Mouse (Mus musculus) spleen, adult 2 months (tissue): Measurements from ENCODE around the gene Epb41l1. TPM values are rescaled to one million over a fixed set of nuclear protein-coding genes. Genes with fewer than 3 reads are reported as not detected.

Experiments
- DNase-seq, 2 experiments: peaks; one replicate each; pipeline versions ENCODE4 v3.0.0 to v3.0.0-alpha.2; 2012 to 2021; ENCODE audit warnings: low spot score in 2 of 2, low read depth in 1 of 2
- H3K27ac ChIP-seq: fragments of 200-500 bp; 2 replicates; pipeline ENCODE4 v1.5.1; 2012; ENCODE audit warnings: low read length, inconsistent platforms; ENCODE audit not compliant: insufficient read depth
- H3K27me3 ChIP-seq: fragments of 200-500 bp; 2 replicates; pipeline ENCODE4 v1.6.1; 2012; ENCODE audit warnings: mild to moderate bottlenecking, moderate library complexity, low read length, inconsistent platforms; ENCODE audit not compliant: control insufficient read depth, insufficient read depth
- H3K36me3 ChIP-seq: fragments of 200-500 bp; 2 replicates; pipeline ENCODE4 v1.6.1; 2012; ENCODE audit warnings: mild to moderate bottlenecking, low read length, inconsistent platforms; ENCODE audit not compliant: control insufficient read depth, insufficient read depth
- H3K4me1 ChIP-seq: fragments of 200-500 bp; 2 replicates; pipeline ENCODE4 v1.6.1; 2011; ENCODE audit warnings: inconsistent platforms; ENCODE audit not compliant: control insufficient read depth, insufficient read depth, insufficient read length
- H3K4me3 ChIP-seq: fragments of 200-500 bp; 2 replicates; pipeline ENCODE4 v1.5.1; 2011; ENCODE audit warnings: mild to moderate bottlenecking, inconsistent platforms; ENCODE audit not compliant: insufficient read depth, insufficient read length; ENCODE audit errors: extremely low read depth
- CTCF ChIP-seq: fragments of 200-500 bp; IDR thresholded peaks from 2 replicates; pipeline ENCODE4 v1.5.1; 2011; ENCODE audit warnings: mild to moderate bottlenecking, inconsistent platforms; ENCODE audit not compliant: insufficient read depth, insufficient read length, insufficient replicate concordance; ENCODE audit errors: extremely low read depth
- POLR2A ChIP-seq: fragments of 200-500 bp; IDR thresholded peaks from 2 replicates; pipeline ENCODE4 v1.6.1; 2011; ENCODE audit warnings: low read depth, low read length, inconsistent platforms
- WGBS: fragments of 180-500 bp; shearing (Covaris S2); methylation state at CpG from one replicate; pipeline ENCODE4 v1.1.7; 2018; 5-methylcytosine and 5-hydroxymethylcytosine counted together
- polyA plus RNA-seq: library from polyadenylated mRNA; depleted of rRNA; stranded (reverse); fragments of >200 nt; gene quantifications from 2 replicates; pipeline ENCODE4 v1.2.3, GENCODE M21; 2012

The Epb41l1 gene
- polyA plus RNA-seq, 1 experiment, result 3.2 TPM

DNA sequence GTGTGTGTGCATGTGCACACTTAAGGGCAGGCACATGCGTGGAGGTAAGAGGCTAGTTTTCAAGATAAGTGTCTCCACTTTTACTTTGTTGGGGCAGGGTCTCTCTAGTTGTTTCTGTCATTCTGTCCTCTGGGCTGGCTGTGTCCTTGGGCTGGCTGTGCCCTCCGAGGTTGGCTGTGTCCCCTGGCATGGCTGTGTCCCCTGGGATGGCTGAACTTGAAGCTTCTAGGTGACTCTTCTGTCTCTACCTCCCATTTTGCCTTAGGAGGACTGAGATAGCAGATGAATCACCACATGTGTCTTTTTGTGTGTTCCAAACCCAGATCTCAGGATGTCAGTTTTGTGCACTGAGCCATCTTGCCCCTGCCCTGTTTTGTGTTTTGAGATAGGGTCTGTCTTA is 5.7 kb upstream of the Epb41l1 start:
- no peak for TF ChIP-seq CTCF
- TF ChIP-seq POLR2A, result no peak
- H3K4me1 ChIP-seq, result no peaks in the 10 kb centered on the region; the same call in 1 of the 2 replicates
- WGBS, result 89% methylated on average over 2 of the region's 2 CpGs
- H3K27me3 ChIP-seq, result no peaks in the 10 kb centered on the region
- no peak overlapping the region for H3K27ac ChIP-seq
- H3K4me3 ChIP-seq, result no peak overlapping the region
- no peak for DNase-seq
- no peaks in the 10 kb centered on the region for H3K36me3 ChIP-seq

GRCm38 (mm10) chr2:156415674-156416073 is 5.0 kb upstream of the Epb41l1 start:
- 76% methylated on average over 5 of the region's 5 CpGs for WGBS
- Histone ChIP-seq H3K4me3 (no peak overlapping the region), H3K27me3 (peaks cover 4% of the 10 kb centered on the region), H3K4me1 (peaks cover 2% of the 10 kb centered on the region), H3K27ac (no peak overlapping the region), H3K36me3 (no peaks in the 10 kb centered on the region)
- no peak for DNase-seq
- no peak for TF ChIP-seq CTCF
- TF ChIP-seq POLR2A, result no peak

DNA sequence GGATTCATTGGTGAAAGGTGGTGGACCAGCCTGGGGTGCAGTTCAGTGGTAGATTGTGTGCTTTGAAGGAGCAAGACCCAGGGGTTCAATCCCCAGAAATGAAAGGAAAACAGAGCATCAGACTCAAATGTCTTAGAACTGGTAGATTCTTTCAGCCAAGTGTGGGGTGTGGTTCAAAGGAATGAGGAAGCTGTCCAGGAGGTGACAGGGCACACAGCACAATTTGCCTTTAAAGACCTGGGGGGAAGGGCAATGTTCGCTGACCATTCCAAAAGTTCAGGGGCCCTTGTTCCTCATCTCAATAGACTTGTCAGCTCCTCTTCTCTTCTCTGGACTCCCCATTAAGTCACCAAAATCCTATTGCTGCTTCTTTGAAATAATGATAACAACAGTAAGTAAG is 3.5 kb upstream of the Epb41l1 start:
- H3K27me3 ChIP-seq, result peaks cover 9% of the 10 kb centered on the region
- TF ChIP-seq CTCF, result no peak
- no peak for TF ChIP-seq POLR2A
- H3K4me1 ChIP-seq, result peaks cover 8% of the 10 kb centered on the region
- DNase-seq, result no peak
- H3K27ac ChIP-seq, result no peak overlapping the region
- H3K4me3 ChIP-seq, result no peak overlapping the region
- H3K36me3 ChIP-seq, result no peaks in the 10 kb centered on the region
- 13% methylated on average over 1 of the region's 1 CpGs for WGBS

DNA sequence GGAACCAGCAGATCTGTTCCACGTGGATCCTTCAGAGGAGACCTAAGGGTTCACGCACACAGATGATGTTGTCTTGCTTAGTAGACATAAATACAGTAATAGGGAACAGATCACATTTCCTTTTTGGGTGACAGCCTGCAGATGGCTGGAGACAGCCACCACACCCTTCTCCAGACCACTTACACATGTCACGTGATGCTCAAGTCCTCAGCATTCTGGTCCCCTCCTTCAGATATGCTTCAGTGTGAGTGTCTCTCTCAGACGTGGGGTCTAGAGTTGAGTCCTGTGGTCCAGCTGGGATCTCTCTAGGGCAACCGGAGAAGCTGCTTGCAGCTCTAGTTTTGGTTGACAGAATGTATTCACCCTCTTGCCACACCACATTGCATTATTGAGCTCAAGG is 2.2 kb upstream of the Epb41l1 start:
- H3K4me3 ChIP-seq, result no peak overlapping the region
- no peaks in the 10 kb centered on the region for H3K36me3 ChIP-seq
- DNase-seq, result no peak
- 64% methylated on average over 5 of the region's 5 CpGs for whole genome bisulfite sequencing
- no peak overlapping the region for H3K27ac ChIP-seq
- peaks cover 8% of the 10 kb centered on the region for H3K4me1 ChIP-seq
- TF ChIP-seq CTCF (no peak), POLR2A (no peak)
- H3K27me3 ChIP-seq, result peaks cover 9% of the 10 kb centered on the region

- Histone ChIP-seq H3K27ac (no peak overlapping the region), H3K4me1 (peaks cover 8% of the 10 kb centered on the region), H3K4me3 (peak overlapping the region; percentile 61), H3K36me3 (no peaks in the 10 kb centered on the region), H3K27me3 (peaks cover 9% of the 10 kb centered on the region)
- WGBS, result 45% methylated on average over 14 of the region's 14 CpGs
- no peak for TF ChIP-seq CTCF
- DNase-seq, result no peak
Observed at GRCm38 (mm10) chr2:156420327-156420693, 399 bp upstream of the Epb41l1 start.

- no peak overlapping the region for H3K27ac ChIP-seq
- WGBS, result 2% methylated on average over 36 of the region's 36 CpGs
- peak overlapping the region; percentile 61 for H3K4me3 ChIP-seq
- H3K36me3 ChIP-seq, result no peaks in the 10 kb centered on the region
- peaks cover 8% of the 10 kb centered on the region for H3K4me1 ChIP-seq
- TF ChIP-seq CTCF, result no peak
- TF ChIP-seq POLR2A, result no peak
- DNase-seq, result no peak
- H3K27me3 ChIP-seq, result peaks cover 9% of the 10 kb centered on the region
Observed at GRCm38 (mm10) chr2:156421381-156422110, 837 bp downstream of the Epb41l1 start.

DNA sequence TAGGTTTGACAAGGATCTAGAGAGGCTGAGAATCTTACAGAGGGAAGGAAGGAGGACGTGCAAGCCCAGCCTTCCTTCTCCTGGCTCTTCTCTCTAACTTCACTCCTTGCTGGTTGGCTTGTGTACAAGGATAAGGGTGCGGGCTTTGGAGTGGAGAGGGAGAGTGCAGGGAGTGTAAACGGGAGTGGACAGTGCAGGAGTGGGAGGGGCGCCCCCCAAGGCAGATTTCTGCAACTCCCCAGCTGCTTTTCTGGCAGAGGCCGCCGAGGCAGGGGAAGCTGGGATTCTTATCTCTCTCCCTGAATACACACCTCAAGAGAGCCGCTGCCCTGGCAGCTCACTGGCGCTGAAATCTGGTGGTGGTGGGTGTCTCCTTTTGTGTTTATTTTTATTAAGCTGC is 1.9 kb downstream of the Epb41l1 start:
- 24% methylated on average over 7 of the region's 8 CpGs for WGBS
- Histone ChIP-seq H3K27me3 (peaks cover 9% of the 10 kb centered on the region), H3K4me3 (no peak overlapping the region), H3K4me1 (peaks cover 8% of the 10 kb centered on the region; the same call in 1 of the 2 replicates), H3K27ac (no peak overlapping the region), H3K36me3 (no peaks in the 10 kb centered on the region)
- no peak for DNase-seq
- TF ChIP-seq CTCF, result no peak
- TF ChIP-seq POLR2A, result no peak
